Mouse (Mus musculus) thymus, adult 18-20 months (tissue): ENCODE measurements around the gene Luc7l3.
A peak's percentile ranks its signal among the peaks of the same experiment; 100 is the strongest.
"Not testable (repeated sequence)": the region's sequence is repeated elsewhere in the genome, so short reads cannot be mapped to it uniquely, and the experiment has no call there.

Source experiments
- DNase-seq, 2 experiments: peaks; one replicate each; pipeline ENCODE4 v3.0.0; 2022; ENCODE audit warnings: mixed read lengths in 2 of 2

Gene Luc7l3

DNA sequence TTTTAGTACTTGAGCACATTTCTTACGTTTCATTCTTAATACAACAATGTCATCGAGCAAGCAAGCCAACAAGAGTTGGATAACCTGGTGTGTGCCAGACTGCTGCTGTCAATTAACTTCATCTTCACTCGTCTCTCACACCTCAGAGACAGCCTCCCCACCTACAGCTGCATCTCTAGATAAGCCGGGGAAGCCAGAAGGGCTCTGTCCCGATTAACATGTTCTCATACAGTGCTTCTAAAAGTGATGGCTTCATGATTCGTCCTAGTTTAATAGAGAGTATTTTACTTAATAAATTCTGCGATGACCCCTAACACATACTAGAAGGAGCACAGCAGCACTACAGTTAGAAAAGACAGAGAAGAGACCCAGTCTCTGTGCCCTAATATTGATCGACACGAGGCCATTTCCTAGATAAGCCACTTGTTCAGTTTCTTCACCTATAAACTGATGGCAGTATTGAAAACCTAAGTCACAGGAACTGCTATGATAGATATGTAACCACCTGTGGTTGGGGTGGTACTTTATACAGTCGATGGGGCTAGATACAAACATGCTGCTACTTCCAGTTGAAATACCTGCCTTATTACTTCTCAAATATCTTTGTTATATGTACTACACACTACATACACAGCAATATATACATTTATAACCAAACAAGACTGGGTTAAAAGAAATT is 31.6 kb downstream of the Luc7l3 start:
- DNase-seq, result no peak

DNA sequence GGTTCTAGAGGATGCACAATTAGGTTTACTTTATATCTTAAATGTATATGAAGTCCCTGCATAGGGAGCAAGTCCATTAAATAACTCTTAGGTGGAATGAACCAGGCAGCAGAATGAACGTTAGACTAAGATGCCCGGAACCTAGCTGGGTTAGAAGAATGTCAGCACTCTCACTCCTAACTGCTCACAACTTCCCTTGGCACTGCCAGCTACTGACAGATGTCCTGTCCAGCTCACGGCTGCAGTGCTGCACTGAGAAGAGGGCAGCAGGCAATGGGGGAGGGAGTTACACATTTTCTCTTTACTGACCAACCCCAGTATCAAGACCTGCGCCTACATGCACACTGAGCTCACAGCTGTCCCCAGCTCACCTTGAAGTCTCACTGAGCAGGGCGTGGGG is 34.7 kb downstream of the Luc7l3 start:
- no peak for DNase-seq

DNA sequence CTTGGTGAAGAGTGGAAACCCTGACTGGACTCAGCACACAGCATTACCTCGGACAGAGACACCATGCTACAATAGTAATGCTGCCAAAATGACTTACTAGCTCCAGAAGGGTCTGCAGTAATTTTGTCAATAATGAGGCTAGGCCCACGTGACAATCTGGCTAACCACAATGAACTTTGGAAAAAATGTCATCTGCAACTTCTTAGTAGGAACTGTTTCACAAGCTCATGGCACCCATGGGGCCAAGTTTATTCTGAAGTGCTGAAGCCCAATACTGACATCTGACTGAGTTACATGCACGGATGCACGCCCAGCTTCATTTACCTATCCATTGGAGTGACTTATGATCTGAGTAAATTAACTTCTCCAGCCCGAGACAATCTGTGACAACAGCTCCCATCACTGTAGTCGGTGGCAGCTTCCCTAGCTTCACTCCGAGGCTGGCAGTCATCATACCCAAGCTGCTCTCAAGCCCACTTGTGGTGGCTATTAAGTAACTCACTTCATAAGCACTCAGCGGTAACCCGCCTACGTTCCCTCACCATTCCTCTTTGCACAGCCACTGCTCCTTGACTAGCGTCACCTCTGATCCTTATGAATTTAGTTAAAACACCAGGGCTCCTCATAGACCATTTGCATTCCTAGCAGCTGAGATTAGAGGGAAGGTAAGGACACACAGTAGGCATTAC is 35.8 kb downstream of the Luc7l3 start:
- no peak for DNase-seq

DNA sequence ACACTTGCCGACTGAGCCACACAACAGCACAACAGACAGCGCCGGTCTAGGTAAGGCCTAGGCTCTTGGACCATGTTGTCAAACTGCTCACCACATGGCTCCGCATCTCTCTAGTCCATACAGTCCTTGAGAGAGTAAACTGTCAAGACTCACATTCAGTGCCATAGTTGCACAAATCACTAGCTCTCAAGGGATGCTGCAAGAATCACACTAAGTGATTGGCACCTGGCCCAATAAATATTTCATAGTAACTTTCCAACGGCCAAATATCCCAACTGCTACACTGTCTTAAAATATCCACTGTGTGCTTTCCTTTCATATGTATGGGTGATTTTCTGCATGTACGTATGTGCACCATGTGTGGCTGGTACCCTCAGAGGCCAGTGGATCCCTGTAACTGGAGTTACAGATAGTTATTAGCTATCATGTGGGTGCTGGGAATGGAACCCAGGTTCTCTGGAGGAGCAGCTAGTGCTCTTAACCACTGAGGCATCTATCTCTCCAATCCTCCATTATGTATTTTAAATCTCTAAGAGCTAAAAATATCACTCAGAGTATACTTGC is 38.2 kb downstream of the Luc7l3 start:
- DNase-seq, result no peak

DNA sequence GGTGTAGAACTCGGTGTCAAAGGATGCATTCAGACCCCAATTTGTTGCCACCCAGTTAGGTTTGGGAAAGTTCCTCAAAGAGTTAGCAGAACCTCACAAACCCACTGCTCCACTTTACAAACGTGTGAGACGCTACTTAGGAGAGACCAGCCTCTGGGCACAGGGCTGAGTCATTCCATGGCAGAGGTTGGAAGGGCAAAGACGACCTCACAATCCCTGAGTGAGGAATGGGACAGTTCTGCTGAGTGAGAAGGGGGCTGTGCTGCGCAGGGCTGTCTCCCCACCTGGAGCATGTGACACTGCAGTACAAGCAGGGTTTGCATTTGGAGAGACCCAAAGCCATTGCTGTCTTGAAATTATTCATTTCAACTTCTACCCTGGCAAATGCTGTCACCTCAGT is 39.5 kb downstream of the Luc7l3 start:
- no peak for DNase-seq

DNA sequence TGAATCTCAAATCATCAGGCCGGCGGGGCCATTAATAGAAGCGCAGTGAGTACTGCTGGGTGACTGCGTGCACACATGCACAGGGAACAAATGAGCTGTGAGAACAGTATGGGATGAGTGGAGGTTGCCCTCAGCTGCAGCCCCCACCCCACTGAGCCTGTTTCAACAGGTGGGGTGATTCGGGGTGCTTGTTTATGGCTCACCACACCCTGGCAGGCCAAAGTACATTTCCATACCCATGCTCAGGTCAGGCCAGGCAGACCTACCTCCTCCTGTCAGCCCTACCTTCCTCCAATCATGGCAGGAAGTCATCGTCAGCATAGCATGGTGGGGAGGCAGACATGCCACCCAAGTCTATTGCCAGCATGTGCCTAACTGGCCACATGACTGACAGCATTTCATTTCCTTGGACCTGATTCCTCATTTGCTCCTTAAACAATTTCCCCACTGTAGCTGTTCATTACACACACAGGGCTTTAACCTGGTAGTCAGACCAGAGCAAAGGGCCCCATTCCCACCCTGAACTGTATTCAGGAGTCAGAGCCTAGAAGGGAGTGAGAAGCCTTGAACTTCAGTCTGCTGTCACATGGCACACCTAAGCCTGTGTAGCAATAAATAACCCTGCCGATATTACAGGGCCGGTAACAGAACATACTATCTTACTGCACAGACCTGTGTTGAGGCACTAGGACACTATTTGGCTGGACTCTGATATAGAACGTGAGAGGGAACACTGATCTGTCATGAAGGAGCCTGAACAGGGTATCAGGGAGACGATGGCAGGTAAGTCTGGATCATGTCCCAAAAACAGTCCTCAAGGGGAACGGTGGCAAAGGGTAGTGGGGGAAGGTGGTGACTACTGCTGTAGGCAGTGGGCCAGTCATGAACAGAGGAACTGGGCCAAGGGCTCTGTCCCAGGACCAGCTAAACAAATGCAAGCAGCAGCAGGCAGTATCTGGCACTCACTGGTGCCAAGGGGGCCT is 40.3 kb downstream of the Luc7l3 start, which contains the start of gene Gm21885:
Gm21885 (plus strand) TSS at position 675 of the 983 bp plus-strand sequence.
- no peak for DNase-seq

DNA sequence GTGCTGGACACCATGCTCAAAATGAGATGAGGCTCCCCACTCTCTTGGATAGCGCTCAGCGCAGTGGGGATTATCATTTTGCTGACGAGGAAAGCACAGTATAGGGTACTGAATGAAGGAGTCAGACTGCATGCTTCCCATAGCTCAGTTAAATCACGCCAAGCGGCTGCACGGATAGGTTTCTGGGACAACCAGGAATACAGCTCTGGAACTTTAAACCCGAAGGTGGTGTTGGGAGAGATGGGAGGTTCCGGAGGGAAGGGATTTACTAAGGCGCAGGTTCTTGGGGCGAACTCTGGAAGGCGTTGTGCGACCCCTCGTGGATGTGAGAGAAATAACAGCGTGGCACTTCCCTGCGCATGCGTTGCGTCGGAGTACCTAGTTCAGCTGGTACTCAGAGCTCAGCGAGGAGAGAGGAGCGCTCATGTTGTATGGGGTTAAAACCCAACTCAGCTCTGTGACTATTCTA is 44.9 kb downstream of the Luc7l3 start:
- peak; percentile 55 to 59 for DNase-seq

DNA sequence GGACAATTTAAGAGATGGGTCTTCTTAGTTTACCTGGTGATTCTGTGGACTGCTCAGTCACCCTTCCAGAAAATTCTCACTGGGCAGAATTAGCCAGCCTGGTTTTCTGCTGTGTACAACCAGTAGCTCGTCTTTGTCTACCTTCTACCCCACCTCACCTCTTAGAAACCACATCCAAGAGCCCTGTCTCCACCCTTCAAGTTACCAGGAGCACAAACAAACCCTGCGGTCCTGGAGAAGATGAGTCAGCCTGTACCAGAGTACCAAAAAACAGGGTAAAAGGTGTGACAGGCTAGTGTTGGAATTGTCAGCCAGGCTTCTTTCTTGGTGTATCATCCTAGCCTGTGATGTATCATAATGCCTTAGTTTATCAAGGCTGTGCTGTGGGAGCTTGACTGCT is 46.1 kb downstream of the Luc7l3 start:
- DNase-seq, result no peak

DNA sequence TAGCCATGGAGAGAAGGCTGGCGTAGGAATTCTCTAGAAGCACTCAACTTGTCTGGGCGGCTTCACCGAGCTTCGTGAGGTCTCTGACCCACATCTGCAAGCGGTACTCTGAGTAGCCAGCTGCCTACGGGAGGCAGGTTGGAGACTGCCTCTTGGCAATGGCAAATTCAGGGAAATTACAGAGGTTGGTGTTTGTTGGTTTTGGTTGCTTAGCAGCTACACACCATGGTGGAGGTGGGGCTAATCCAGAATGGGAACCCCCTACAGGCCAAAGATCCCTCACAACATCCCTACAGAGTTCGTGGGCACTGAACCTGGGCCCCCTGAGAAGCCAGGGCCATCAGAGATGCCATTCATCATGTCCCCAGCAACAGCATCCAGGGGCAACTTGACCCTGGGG is 46.6 kb downstream of the Luc7l3 start:
- DNase-seq, result no peak

DNA sequence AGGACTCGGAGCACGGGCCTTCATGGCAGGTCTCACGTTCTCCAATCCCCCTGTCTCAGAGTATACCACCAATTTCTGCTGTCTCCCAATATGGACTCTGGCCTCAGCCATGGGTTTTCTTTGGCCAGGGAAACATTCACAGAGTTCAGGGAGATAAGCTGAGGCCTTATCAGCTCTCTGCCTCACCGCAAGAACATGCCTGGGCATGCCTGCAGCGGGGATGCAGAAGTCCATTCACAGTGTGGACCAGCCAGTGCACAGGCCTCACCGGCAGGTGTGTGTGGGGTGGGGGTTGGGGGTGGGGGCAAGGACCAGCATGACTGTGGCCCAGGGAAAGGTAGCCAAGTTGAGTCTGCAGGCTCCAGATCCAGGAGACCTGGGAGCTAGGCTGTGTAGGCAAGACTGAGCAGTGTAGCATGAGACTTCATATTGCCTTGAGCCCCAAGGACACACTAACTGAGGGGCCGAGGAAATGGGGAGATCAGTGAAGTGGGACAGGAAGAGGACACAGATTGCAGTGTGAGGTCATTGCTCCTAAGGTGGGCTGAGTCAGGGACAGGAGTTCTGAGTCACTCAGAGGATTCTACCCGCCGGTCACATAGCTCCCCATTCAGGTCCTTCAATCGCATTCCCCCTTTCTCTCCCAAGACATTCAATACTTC is 47.5 kb downstream of the Luc7l3 start:
- no peak for DNase-seq

DNA sequence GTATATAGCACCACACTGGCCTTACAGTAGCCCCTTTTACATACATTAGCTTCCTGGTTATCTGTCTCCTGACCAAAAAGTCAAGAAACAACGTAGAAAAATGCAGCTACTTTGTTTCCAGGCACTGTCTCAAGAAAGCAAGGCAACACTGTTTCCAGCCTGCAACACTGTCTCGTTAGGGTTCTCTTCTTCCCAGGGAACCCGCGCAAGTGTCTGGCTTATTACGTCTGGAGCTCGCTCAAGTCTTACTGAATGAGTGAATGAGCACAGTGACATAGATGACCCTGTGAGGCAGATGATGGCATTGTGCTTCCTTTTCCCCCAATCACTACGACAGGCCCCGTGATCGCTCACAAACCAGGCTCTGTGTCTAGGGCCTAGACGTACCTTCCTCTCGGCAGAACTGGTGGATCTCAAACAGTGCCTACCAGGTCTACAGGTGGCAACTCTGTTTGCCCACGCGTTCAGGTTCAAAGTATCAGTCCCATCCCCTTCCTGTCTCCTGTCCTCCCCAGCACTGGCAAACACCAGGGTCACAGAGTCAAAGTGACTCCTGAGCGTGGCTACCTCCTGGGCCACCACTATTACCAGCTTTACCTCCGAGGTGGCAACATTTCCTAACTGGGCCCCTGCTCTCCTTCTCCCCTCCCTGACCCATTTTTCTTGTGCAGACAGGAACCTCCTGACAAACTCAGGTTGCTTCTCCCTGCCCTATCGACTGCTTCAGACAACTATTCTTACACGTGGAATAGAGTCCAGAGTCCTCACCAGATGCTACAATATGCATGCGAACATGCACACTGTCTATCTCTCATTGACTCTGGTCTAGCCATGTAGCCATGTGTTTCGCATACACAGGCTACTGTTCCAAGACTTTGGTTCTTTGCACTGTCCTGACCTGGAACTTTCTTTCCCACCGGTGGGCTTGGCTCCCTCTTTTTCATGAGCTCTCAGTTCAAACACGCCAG is 48.5 kb downstream of the Luc7l3 start:
- no peak for DNase-seq

DNA sequence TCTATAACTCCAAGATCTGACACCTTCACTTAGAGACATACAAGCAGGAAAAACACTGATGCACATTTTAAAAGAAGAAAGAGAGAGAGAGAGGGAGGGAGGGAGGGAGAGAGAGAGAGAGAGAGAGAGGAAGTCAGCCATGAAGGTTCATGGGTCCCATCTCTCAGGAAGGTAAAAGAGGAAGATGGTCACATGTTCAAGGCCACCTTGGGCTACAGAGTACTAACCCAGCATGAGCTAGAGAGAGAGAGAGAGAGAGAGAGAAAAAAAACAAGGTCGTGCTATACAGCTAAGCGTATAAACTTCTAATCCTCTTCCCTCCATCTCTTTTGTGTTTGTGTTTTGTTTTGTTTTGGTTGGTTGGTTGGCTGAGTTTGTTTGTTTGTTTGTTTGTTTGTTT is 50.8 kb downstream of the Luc7l3 start:
- DNase-seq, result no peak

DNA sequence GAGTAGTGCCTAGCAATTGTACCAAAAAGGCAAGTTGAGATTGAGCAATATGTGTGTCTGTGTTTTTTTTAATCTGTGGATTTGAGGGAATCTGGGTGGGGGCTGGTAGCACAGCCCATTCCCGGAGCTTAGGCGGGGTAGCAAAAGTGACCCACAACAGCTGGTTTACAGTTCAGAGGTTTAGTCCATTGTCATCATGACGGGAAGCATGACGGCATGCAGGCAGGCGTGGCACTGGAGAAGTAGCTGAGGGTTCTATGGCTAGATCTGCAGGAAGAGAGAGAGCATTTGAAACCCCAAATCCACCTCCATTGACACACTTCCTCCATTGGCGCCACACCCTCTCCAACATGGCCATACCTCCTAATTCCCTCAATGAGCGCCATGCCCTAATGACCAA is 51.9 kb downstream of the Luc7l3 start:
- no peak for DNase-seq

DNA sequence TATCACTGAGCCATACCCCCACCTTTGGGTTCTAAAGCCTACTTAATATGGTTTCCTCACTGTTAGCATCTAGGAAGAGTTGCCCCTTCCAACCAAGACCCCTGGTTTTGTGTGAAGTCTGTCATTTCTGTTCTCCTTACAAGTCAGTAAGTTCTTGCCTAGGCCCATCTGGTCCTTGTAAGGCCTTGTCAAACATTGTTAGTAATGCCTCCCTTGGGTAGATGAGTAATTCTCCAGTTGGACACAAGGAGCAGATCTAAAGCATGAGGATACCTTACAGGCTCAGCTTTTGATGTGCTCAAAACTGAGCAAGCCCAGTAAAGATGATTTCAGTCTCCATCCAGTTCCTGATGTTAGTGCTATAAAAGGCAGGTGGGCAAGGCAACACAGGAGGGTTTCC is 53.0 kb downstream of the Luc7l3 start:
- DNase-seq, result no peak

DNA sequence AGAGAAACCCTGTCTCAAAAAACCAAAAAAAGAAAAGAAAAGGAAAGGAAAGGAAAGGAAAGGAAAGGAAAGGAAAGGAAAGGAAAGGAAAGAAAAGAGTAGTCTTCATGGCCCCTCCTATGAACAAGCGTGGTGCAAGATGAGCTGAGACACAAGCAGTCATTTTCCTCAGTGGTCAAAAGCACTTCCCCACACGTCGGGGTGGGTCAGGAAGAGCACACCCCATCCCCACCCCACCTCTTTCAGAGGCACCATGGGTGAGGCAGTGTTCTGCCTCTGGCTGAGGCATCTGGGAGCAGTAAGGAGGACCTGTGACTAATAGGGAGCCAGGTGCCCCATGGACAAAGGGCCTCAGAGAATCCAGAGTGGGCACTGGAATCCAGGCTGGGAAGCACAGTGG is 55.6 kb downstream of the Luc7l3 start:
- DNase-seq, result not testable (repeated sequence)

DNA sequence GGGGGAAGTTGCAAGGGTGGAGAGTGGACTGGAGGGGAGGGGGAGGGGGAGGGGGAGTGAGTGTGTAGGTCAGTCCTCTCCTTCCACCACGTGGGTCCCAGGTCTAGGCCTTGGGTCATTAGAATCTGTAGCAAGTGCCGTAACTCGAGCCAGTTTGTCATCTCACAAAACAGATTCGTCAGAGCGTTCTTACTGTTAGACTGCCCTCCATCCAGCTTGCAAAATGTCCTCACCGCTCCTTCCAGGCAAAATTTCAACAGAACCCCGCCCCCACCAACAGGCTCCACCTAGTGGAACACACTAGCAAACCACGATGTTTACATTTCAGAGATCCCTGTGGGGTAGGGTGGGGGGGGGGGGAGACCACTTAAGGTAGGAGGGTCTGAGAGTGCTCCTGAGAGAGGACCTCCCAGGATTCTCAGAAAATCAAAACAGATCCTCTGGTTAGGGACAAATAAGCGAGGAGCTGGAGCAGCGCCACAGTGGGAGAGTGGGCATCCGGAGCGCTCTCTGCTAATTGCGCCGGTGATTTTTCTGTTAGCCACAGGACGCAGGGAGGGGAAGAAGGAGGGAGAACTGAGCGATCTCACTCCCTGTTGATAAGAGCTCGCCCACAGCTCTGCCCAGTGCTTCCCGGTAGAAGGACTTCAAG is 56.5 kb downstream of the Luc7l3 start:
- DNase-seq, result no peak

DNA sequence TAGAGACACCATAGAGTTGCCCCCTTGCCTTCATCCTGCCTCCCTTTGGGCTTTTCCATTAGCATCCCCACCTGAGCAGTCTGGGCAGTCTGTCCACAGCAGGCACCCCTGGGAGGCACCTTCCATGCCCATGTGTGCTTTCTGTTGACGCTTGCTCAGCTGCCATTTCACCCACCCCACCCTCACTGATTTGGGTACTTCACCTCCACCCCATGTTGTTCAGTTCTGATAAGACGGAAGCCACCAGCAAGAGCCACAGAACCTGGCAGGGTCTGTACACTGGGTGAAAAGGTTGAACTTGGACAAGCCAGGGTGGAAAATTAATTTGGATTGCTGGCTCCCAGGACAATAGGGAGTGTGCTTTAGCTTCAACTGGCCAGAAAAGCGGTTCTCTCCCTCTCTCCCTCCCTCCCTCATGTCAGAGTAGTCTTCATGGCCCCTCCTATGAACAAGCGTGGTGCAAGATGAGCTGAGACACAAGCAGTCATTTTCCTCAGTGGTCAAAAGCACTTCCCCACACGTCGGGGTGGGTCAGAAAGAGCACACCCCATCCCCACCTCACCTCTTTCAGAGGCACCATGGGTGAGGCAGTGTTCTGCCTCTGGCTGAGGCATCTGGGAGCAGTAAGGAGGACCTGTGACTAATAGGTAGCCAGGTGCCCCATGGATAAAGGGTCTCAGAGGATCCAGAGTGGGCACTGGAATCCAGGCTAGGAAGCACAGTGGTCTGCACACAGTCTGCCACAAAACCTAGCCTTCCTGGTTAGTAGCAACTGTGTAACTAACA is 60.0 kb downstream of the Luc7l3 start:
- DNase-seq, result no peak

DNA sequence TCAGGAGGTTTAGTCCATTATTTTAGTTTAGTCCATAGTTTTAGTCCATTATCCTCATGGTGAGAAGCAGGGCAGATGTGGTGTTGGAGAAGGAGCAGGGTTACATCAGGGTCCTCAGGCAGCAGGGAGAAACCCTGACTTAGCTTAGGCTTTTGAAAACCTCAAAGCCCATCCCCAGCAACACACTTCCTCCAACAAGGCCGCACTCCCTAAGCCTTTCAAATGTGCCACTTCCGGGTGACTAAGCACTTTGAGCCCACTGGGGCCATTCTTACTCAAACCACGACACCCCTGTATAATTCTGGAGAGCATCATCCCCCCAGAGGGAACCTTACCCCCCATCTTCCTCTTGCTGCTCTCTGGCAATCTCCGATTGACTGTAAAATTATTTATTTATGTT is 62.0 kb downstream of the Luc7l3 start:
- no peak for DNase-seq

DNA sequence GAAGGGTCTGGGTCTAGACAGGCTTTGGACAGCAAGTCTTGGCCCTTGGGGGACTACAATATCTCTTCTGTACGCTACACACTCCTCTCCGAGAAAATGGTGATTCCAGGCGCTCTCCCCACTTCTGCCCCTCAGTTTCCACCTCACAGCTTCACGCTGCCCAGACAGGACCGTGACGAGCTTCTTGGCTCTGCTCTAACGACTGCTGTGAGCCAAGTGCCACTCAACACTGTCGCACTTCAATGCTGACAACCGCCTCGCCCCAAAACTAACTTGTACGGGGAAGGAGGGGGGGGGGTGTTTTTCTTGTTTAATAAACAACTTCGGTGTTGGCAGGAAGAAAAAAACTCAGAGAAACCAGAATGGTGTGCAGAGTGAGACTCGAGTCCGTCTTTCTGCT is 63.8 kb downstream of the Luc7l3 start:
- DNase-seq, result no peak

DNA sequence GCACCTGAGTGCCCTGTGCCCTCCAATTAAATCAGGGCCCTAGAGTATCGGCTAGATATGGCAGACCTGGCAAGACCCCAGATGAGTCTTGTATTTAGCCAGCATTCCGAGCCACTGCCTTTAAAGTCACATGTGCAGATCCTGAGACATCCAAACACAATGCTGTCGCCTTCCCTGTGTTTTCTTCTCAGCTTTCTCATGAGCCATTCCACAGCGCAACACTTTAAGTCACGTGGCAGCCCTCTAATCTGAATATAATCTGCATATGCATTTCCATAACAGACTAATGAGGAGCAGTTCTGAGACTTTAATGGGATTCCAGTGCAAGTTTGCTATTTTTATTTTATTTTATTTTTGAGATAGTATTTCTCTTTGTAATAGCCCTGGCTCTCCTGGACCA is 66.1 kb downstream of the Luc7l3 start:
- no peak for DNase-seq
